Mouse (Mus musculus): ENCODE results near the gene Vsig10. TPM values are rescaled to one million over a fixed set of nuclear protein-coding genes. Genes with fewer than 3 reads are reported as not detected.

Vsig10 gene
- polyA plus RNA-seq, 1 experiment: 67.6 TPM

DNA sequence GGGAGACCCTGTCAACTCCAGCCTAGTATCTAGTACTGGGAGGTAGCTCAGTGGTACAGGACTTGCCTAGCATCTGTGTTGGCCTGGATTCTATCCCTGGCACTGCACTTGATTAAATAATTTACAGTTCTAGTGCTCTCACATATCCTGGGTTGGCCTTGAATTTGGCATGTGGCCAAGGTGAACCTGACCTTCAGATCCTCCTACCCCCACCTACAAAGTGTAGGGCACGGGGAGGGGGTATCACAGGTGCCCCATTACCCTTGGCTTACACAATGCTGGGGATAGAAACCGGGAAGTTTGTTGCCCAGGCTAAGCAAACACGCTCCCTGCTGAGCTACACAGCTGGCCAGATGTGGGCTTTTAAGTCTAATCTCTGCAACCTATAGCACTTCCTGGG lies 16.0 kb upstream of the Vsig10 start:
- TF ChIP-seq CTCF (IDR thresholded peaks at IDR 0.05; ENCODE audit: extremely low read depth, insufficient read length, insufficient replicate concordance, low read depth, low read length) (no peak), POLR2A (IDR thresholded peaks at IDR 0.05; ENCODE audit: low read depth, low read length) (no peak)
- H3K4me1 ChIP-seq (ENCODE audit: control insufficient read depth, insufficient read depth, insufficient read length, low read length): no peaks in the 10 kb centered on the region
- H3K36me3 ChIP-seq (ENCODE audit: control insufficient read depth, insufficient read depth, low read length): no peaks in the 10 kb centered on the region
- H3K27me3 ChIP-seq (ENCODE audit: control insufficient read depth, insufficient read depth, low read length): no peaks in the 10 kb centered on the region
- WGBS: 23% methylated on average over 3 of the region's 3 CpGs
- H3K4me3 ChIP-seq (ENCODE audit: low read depth, low read length): no peak overlapping the region
- H3K27ac ChIP-seq (ENCODE audit: insufficient read depth, low read depth, low read length): no peak overlapping the region

- Histone ChIP-seq H3K4me3 (ENCODE audit: low read depth, low read length) (no peak overlapping the region), H3K36me3 (ENCODE audit: control insufficient read depth, insufficient read depth, low read length) (no peaks in the 10 kb centered on the region), H3K27ac (ENCODE audit: insufficient read depth, low read depth, low read length) (no peak overlapping the region), H3K4me1 (ENCODE audit: control insufficient read depth, insufficient read depth, insufficient read length, low read length) (no peaks in the 10 kb centered on the region), H3K27me3 (ENCODE audit: control insufficient read depth, insufficient read depth, low read length) (no peaks in the 10 kb centered on the region)
- no peak for TF ChIP-seq POLR2A (IDR thresholded peaks at IDR 0.05; ENCODE audit: low read depth, low read length)
- TF ChIP-seq CTCF (IDR thresholded peaks at IDR 0.05; ENCODE audit: extremely low read depth, insufficient read length, insufficient replicate concordance, low read depth, low read length): no peak
- WGBS: 62% methylated on average over 18 of the region's 18 CpGs
Measured at GRCm38 (mm10) chr5:117303691-117304579, 14.9 kb upstream of the Vsig10 start.

DNA sequence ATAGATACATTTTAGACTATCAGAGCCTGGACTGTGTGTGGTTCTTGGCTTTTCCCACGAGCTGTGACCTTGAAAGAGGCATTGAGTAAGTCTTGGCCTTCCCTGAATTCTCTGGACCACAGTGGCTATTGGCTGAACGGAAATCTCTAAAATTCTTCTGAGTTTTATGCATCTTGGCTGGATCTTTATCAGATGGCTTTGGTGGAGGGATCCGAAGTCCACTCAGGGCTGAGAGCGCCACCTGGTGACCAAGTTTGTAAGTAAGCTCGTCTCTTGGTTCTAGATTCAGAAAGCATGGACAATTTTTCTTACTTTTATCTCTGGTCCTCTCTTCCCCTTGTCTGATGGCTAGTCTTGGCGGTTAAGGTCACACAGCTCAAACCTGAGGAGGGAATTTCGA lies 13.9 kb upstream of the Vsig10 start:
- TF ChIP-seq CTCF (IDR thresholded peaks at IDR 0.05; ENCODE audit: extremely low read depth, insufficient read length, insufficient replicate concordance, low read depth, low read length) (peak; percentile 77; the same call in 1 of the 2 replicates), POLR2A (IDR thresholded peaks at IDR 0.05; ENCODE audit: low read depth, low read length) (no peak)
- 37% methylated on average over 7 of the region's 7 CpGs for WGBS
- Histone ChIP-seq H3K36me3 (ENCODE audit: control insufficient read depth, insufficient read depth, low read length) (no peaks in the 10 kb centered on the region), H3K4me3 (ENCODE audit: low read depth, low read length) (no peak overlapping the region), H3K27ac (ENCODE audit: insufficient read depth, low read depth, low read length) (no peak overlapping the region), H3K4me1 (ENCODE audit: control insufficient read depth, insufficient read depth, insufficient read length, low read length) (no peaks in the 10 kb centered on the region), H3K27me3 (ENCODE audit: control insufficient read depth, insufficient read depth, low read length) (no peaks in the 10 kb centered on the region)

- no peaks in the 10 kb centered on the region for H3K4me1 ChIP-seq (ENCODE audit: control insufficient read depth, insufficient read depth, insufficient read length, low read length)
- TF ChIP-seq CTCF (IDR thresholded peaks at IDR 0.05; ENCODE audit: extremely low read depth, insufficient read length, insufficient replicate concordance, low read depth, low read length) (no peak), POLR2A (IDR thresholded peaks at IDR 0.05; ENCODE audit: low read depth, low read length) (no peak)
- H3K36me3 ChIP-seq (ENCODE audit: control insufficient read depth, insufficient read depth, low read length): no peaks in the 10 kb centered on the region
- no peaks in the 10 kb centered on the region for H3K27me3 ChIP-seq (ENCODE audit: control insufficient read depth, insufficient read depth, low read length)
- no peak overlapping the region for H3K4me3 ChIP-seq (ENCODE audit: low read depth, low read length)
- WGBS: 77% methylated on average over 5 of the region's 5 CpGs
- H3K27ac ChIP-seq (ENCODE audit: insufficient read depth, low read depth, low read length): no peak overlapping the region
Measured at GRCm38 (mm10) chr5:117305754-117306153, 13.1 kb upstream of the Vsig10 start.

- H3K27me3 ChIP-seq (ENCODE audit: control insufficient read depth, insufficient read depth, low read length): no peaks in the 10 kb centered on the region
- no peaks in the 10 kb centered on the region for H3K36me3 ChIP-seq (ENCODE audit: control insufficient read depth, insufficient read depth, low read length)
- TF ChIP-seq CTCF (IDR thresholded peaks at IDR 0.05; ENCODE audit: extremely low read depth, insufficient read length, insufficient replicate concordance, low read depth, low read length): no peak
- no peak for TF ChIP-seq POLR2A (IDR thresholded peaks at IDR 0.05; ENCODE audit: low read depth, low read length)
- 92% methylated on average over 2 of the region's 2 CpGs for WGBS
- H3K4me3 ChIP-seq (ENCODE audit: low read depth, low read length): no peak overlapping the region
- no peak overlapping the region for H3K27ac ChIP-seq (ENCODE audit: insufficient read depth, low read depth, low read length)
- no peaks in the 10 kb centered on the region for H3K4me1 ChIP-seq (ENCODE audit: control insufficient read depth, insufficient read depth, insufficient read length, low read length)
Measured at GRCm38 (mm10) chr5:117306826-117307225, 12.1 kb upstream of the Vsig10 start.

DNA sequence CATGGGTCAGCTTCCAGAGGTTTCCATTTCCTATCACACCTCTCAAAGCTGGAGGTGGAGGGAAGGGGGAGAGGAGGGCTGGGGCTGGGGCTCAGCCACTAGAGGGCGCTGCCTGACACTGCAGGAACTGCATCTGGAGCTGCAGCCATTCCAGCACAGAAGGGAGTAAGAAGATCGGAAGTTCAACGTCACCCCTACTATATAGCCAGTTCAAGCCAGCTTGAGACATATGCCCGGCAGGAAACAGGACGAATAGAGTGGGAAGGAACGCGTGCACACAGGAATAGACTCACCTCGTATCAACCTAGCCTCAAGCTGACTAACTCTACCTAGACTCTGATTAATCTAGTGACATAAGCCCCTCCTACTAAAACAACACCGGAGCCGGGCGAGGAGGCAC lies 11.2 kb upstream of the Vsig10 start:
- H3K4me1 ChIP-seq (ENCODE audit: control insufficient read depth, insufficient read depth, insufficient read length, low read length): no peaks in the 10 kb centered on the region
- 7% methylated on average over 11 of the region's 11 CpGs for WGBS
- H3K4me3 ChIP-seq (ENCODE audit: low read depth, low read length): no peak overlapping the region
- no peak overlapping the region for H3K27ac ChIP-seq (ENCODE audit: insufficient read depth, low read depth, low read length)
- no peaks in the 10 kb centered on the region for H3K36me3 ChIP-seq (ENCODE audit: control insufficient read depth, insufficient read depth, low read length)
- TF ChIP-seq CTCF (IDR thresholded peaks at IDR 0.05; ENCODE audit: extremely low read depth, insufficient read length, insufficient replicate concordance, low read depth, low read length) (peak; percentile 92), POLR2A (IDR thresholded peaks at IDR 0.05; ENCODE audit: low read depth, low read length) (no peak)
- H3K27me3 ChIP-seq (ENCODE audit: control insufficient read depth, insufficient read depth, low read length): no peaks in the 10 kb centered on the region

DNA sequence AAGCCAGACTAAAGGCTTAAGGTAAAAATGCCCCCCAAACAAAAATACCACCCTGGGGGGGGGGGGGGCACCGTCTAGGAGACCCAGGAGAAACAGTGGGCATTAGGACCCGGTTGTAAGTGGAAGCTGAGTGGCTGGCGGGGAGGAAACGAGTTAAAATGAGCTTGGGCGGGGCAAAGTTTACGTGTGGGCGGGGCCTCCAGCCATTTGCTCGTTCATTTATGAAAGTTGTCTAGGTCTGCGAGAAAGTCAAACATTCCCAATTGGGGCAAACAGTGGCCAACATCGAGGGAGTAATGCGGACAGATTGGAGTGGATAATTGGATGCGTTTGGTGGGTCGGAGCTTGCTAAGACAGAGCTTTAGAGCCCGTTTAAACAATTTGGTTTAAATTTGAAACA lies 5.5 kb upstream of the Vsig10 start:
- no peak for TF ChIP-seq CTCF (IDR thresholded peaks at IDR 0.05; ENCODE audit: extremely low read depth, insufficient read length, insufficient replicate concordance, low read depth, low read length)
- TF ChIP-seq POLR2A (IDR thresholded peaks at IDR 0.05; ENCODE audit: low read depth, low read length): no peak
- WGBS: 8% methylated on average over 14 of the region's 14 CpGs
- peak overlapping the region; percentile 30; the same call in 1 of the 2 replicates for H3K27ac ChIP-seq (ENCODE audit: insufficient read depth, low read depth, low read length)
- H3K36me3 ChIP-seq (ENCODE audit: control insufficient read depth, insufficient read depth, low read length): no peaks in the 10 kb centered on the region
- peaks cover 8% of the 10 kb centered on the region for H3K4me1 ChIP-seq (ENCODE audit: control insufficient read depth, insufficient read depth, insufficient read length, low read length)
- H3K4me3 ChIP-seq (ENCODE audit: low read depth, low read length): peak overlapping the region; percentile 35
- no peaks in the 10 kb centered on the region for H3K27me3 ChIP-seq (ENCODE audit: control insufficient read depth, insufficient read depth, low read length)

Data from small intestine, adult 2 months (tissue).